ENCODE assay signal across 20 mouse cellular contexts in the genomic region with DNA sequence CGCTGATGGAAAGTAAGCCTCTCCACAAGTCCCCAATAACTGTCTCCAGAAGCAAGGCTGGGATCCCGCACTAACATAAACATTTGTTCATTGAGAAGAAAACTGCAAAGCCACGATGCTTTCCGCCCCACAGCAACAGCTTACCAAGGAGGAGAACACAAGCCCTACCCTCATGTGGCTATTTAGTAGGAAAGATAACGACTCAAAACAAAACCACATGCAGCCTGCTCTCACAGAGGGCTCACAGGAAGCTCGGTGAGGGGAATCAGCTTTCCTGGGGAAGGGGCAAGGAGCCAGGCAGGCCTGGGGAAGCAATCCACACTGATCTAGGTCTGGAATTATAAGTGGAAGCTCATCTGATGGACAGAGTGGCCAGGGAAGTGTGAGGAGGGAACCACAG.
A peak's percentile ranks its signal among the peaks of the same experiment; 100 is the strongest.
DNase-seq lines count a peak whose midpoint lies in the region; ATAC-seq lines count a peak whose summit lies in the region.
"Had no signal": no experiment of that assay in that cellular context is flagged by ENCODE, and none has a peak within 500 bp of the region (broad histone marks: within the 10 kb centered on the region; RNA-seq: fewer than 3 reads in every experiment).

No protein-coding gene starts in this region.

- H3K9ac ChIP-seq in hindbrain, embryonic 13.5 days, result peak overlapping the region; percentile 35; the same call in 1 of the 2 replicates
- H3K9ac ChIP-seq in hindbrain, embryonic 14.5 days, result no peak overlapping the region
- no peak overlapping the region for H3K9ac ChIP-seq in stomach, embryonic 16.5 days (ENCODE audit: low read length)
- H3K9ac ChIP-seq: hindbrain, embryonic 12.5 days; intestine, embryonic 15.5 days; kidney, embryonic 15.5 days; lung, embryonic 15.5 days; neural tube, embryonic 12.5 days had no signal

- no peak overlapping the region for H3K27ac ChIP-seq in hindbrain, embryonic 13.5 days
- H3K27ac ChIP-seq in hindbrain, embryonic 14.5 days, result no peak overlapping the region
- peak overlapping the region; percentile 69 for H3K27ac ChIP-seq in embryonic facial prominence, embryonic 10.5 days (replicated peaks)
- H3K27ac ChIP-seq in stomach, embryonic 16.5 days (ENCODE audit: low read length), result 0 out of 2 replicates have a peak overlapping the region, but pooled peaks have one; percentile 3
- H3K27ac ChIP-seq: hindbrain, embryonic 12.5 days; intestine, embryonic 15.5 days; kidney, embryonic 15.5 days; lung, embryonic 15.5 days; macrophage; neural tube, embryonic 12.5 days had no signal

- no peak overlapping the region for H3K4me3 ChIP-seq in hindbrain, embryonic 13.5 days
- H3K4me3 ChIP-seq in hindbrain, embryonic 14.5 days (replicated peaks; ENCODE audit: low read length), result no peak overlapping the region
- no peak overlapping the region for H3K4me3 ChIP-seq in embryonic facial prominence, embryonic 10.5 days
- no peak overlapping the region for H3K4me3 ChIP-seq in stomach, embryonic 16.5 days (replicated peaks; ENCODE audit: low read length)
- H3K4me3 ChIP-seq: erythroblast, embryonic 14.5 days; hindbrain, embryonic 12.5 days; intestine, embryonic 15.5 days; kidney, embryonic 15.5 days; lung, embryonic 15.5 days; neural tube, embryonic 12.5 days had no signal

- H3K36me3 ChIP-seq in hindbrain, embryonic 13.5 days, result 0 out of 2 replicates have a peak, but pooled peaks cover 4% of the 10 kb centered on the region
- 0 out of 2 replicates have a peak, but pooled peaks cover 6% of the 10 kb centered on the region for H3K36me3 ChIP-seq in hindbrain, embryonic 14.5 days (replicated peaks; ENCODE audit: control insufficient read depth, insufficient read depth)
- no peaks in the 10 kb centered on the region for H3K36me3 ChIP-seq in embryonic facial prominence, embryonic 10.5 days (replicated peaks)
- H3K36me3 ChIP-seq in stomach, embryonic 16.5 days (ENCODE audit: control insufficient read depth, insufficient read depth, low read length), result no peaks in the 10 kb centered on the region
- H3K36me3 ChIP-seq: hindbrain, embryonic 12.5 days; intestine, embryonic 15.5 days; lung, embryonic 15.5 days; neural tube, embryonic 12.5 days had no signal

- 0 out of 2 replicates have a peak, but pooled peaks cover 4% of the 10 kb centered on the region for H3K4me1 ChIP-seq in hindbrain, embryonic 13.5 days (replicated peaks)
- no peaks in the 10 kb centered on the region for H3K4me1 ChIP-seq in hindbrain, embryonic 14.5 days (replicated peaks; ENCODE audit: control insufficient read depth, insufficient read depth, low read length)
- peaks cover 17% of the 10 kb centered on the region for H3K4me1 ChIP-seq in embryonic facial prominence, embryonic 10.5 days
- peaks cover 21% of the 10 kb centered on the region for H3K4me1 ChIP-seq in stomach, embryonic 16.5 days (ENCODE audit: control insufficient read depth, insufficient read depth, low read length)
- H3K4me1 ChIP-seq: hindbrain, embryonic 12.5 days; neural tube, embryonic 12.5 days had no signal

- no peak for ATAC-seq in hindbrain, embryonic 13.5 days (ENCODE audit: low FRiP score)
- ATAC-seq in hindbrain, embryonic 14.5 days (ENCODE audit: low FRiP score), result no peak
- ATAC-seq in stomach, embryonic 16.5 days (ENCODE audit: insufficient read depth, low FRiP score), result peak; percentile 26; the same call in 1 of the 2 replicates
- no peak for ATAC-seq in erythroblast, adult 5-6 weeks (replicated peaks; ENCODE audit: low FRiP score, poor library complexity, severe bottlenecking)
- ATAC-seq: CD4-positive, CD25-positive, alpha-beta regulatory T cell, adult 4 months; intestine, embryonic 15.5 days had no signal

- H3K9me3 ChIP-seq in hindbrain, embryonic 13.5 days, result no peaks in the 10 kb centered on the region
- no peaks in the 10 kb centered on the region for H3K9me3 ChIP-seq in hindbrain, embryonic 14.5 days (ENCODE audit: control insufficient read depth, low read length)
- H3K9me3 ChIP-seq in embryonic facial prominence, embryonic 10.5 days, result no peaks in the 10 kb centered on the region
- H3K9me3 ChIP-seq in stomach, embryonic 16.5 days (replicated peaks; ENCODE audit: control insufficient read depth, low read length), result no peaks in the 10 kb centered on the region
- H3K9me3 ChIP-seq: hindbrain, embryonic 12.5 days; intestine, embryonic 15.5 days; kidney, embryonic 15.5 days; lung, embryonic 15.5 days; neural tube, embryonic 12.5 days had no signal

- no peak overlapping the region for H3K4me2 ChIP-seq in hindbrain, embryonic 13.5 days
- no peak overlapping the region for H3K4me2 ChIP-seq in hindbrain, embryonic 14.5 days (replicated peaks)
- H3K4me2 ChIP-seq in stomach, embryonic 16.5 days (ENCODE audit: low read depth, low read length), result peak overlapping the region; percentile 12; the same call in 1 of the 2 replicates
- H3K4me2 ChIP-seq: hindbrain, embryonic 12.5 days; intestine, embryonic 15.5 days; kidney, embryonic 15.5 days; lung, embryonic 15.5 days; neural tube, embryonic 12.5 days had no signal

- WGBS in hindbrain, embryonic 13.5 days, result 60% methylated on average over 6 of the region's 6 CpGs
- 53% methylated on average over 6 of the region's 6 CpGs for WGBS in hindbrain, embryonic 14.5 days
- 21% methylated on average over 6 of the region's 6 CpGs for WGBS in embryonic facial prominence, embryonic 10.5 days
- WGBS in stomach, embryonic 16.5 days, result 30% methylated on average over 6 of the region's 6 CpGs

- no peaks in the 10 kb centered on the region for H3K27me3 ChIP-seq in hindbrain, embryonic 13.5 days
- H3K27me3 ChIP-seq in hindbrain, embryonic 14.5 days (ENCODE audit: control insufficient read depth, insufficient read depth, low read length), result no peaks in the 10 kb centered on the region
- no peaks in the 10 kb centered on the region for H3K27me3 ChIP-seq in embryonic facial prominence, embryonic 10.5 days (replicated peaks; ENCODE audit: low read depth, poor library complexity, severe bottlenecking)
- no peaks in the 10 kb centered on the region for H3K27me3 ChIP-seq in stomach, embryonic 16.5 days (ENCODE audit: control insufficient read depth, insufficient read depth, low read length)
- H3K27me3 ChIP-seq: hindbrain, embryonic 12.5 days; intestine, embryonic 15.5 days; kidney, embryonic 15.5 days; lung, embryonic 15.5 days; neural tube, embryonic 12.5 days had no signal

- no peak for DNase-seq in hindbrain, embryonic 14.5 days (ENCODE audit: low spot score)
- DNase-seq in thymus, postnatal 0 days (ENCODE audit: low spot score), result peak; percentile 27
- no peak for DNase-seq in thymus, postnatal 10 days (ENCODE audit: low spot score in 2 of 2)
- peak; percentile 44 for DNase-seq in embryonic facial prominence, embryonic 10.5 days (ENCODE audit: low spot score)
- DNase-seq in right cerebral cortex, postnatal 10 days (ENCODE audit: low spot score in 2 of 2), result no peak
- DNase-seq: adrenal gland, adult 8-10 months; cerebellum, adult 11-12 months; cerebellum, postnatal 25 days; right cerebral cortex, postnatal 14 days had no signal

Comparison
In these comparisons a context has a peak if more than half of its experiments do, and no peak if none do; other contexts are left out.
1. DNase-seq: peak in thymus, postnatal 0 days (single experiment) and embryonic facial prominence, embryonic 10.5 days (single experiment); none in hindbrain, embryonic 14.5 days (single experiment), thymus, postnatal 10 days (0 of 2) and right cerebral cortex, postnatal 10 days (0 of 2).
2. H3K27ac ChIP-seq: peak in embryonic facial prominence, embryonic 10.5 days (single experiment) and stomach, embryonic 16.5 days (single experiment); none in hindbrain, embryonic 13.5 days (single experiment) and hindbrain, embryonic 14.5 days (single experiment).